Mouse (Mus musculus) lung, adult 2 months (tissue): ENCODE measurements at regions not wholly inside any gene's neighbourhood (a gene's known extent, or its start where the extent isn't known, plus 50 kb on each side); places are given as distances from the start of the nearest gene placed in this dataset.

Experiments used
- CTCF ChIP-seq: fragments of 200-500 bp; IDR thresholded peaks from 2 replicates; pipeline ENCODE4 v1.5.1; 2011; ENCODE audit warnings: mild to moderate bottlenecking, low read length, control low read depth; ENCODE audit not compliant: insufficient read depth
- POLR2A ChIP-seq: fragments of 200-500 bp; IDR thresholded peaks from 2 replicates; pipeline ENCODE4 v1.6.1; 2011; ENCODE audit warnings: low read depth, mild to moderate bottlenecking, control low read depth, low read length, borderline replicate concordance; ENCODE audit errors: extremely low read depth

- TF ChIP-seq CTCF (no peak), POLR2A (no peak)
Measured at GRCm38 (mm10) chrX:167052456-167052855, 156.7 kb downstream of the Tmsb4x start.
